Mouse (Mus musculus): ENCODE data around the gene Nudcd3. TPM values are rescaled to one million over a fixed set of nuclear protein-coding genes. Genes with fewer than 3 reads are reported as not detected.

Gene Nudcd3
- 38.8 and 40.4 TPM in 2 replicates for polyA plus RNA-seq (2012; rRNA removed)

GRCm38 (mm10) chr11:6200087-6200569, at the start of gene Nudcd3:
Gene Nudcd3, minus strand, starts transcription at chr11:6200415.

DNA sequence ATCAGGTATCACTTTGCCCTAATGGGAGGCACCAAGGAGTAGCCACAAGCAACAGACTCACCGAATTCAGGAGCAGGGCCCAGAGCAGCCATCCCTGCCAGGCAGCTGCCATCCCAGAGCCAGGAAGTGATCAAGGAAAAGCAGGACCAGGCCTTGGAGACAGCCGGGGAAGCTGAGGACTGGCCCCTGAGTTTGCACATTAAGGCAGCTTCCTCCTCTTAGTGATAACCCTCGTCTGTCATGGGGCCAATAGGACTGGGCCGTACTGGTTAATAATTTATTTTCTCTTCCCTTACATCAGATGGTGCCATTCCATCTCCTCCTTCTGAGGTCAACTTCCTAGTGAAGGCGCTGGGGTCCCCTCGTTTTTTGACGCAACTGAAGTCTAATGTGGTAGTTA, 29.8 kb upstream of the Nudcd3 start, which contains the start of gene Npc1l1:
TSS of gene Npc1l1 (minus strand) at position 132 of the 400 bp plus-strand sequence.

GRCm38 (mm10) chr11:6199410-6200086, 667 bp downstream of the Nudcd3 start, which contains the start of gene A730071L15Rik:
Gene A730071L15Rik, plus strand, starts transcription at chr11:6200029.

DNA sequence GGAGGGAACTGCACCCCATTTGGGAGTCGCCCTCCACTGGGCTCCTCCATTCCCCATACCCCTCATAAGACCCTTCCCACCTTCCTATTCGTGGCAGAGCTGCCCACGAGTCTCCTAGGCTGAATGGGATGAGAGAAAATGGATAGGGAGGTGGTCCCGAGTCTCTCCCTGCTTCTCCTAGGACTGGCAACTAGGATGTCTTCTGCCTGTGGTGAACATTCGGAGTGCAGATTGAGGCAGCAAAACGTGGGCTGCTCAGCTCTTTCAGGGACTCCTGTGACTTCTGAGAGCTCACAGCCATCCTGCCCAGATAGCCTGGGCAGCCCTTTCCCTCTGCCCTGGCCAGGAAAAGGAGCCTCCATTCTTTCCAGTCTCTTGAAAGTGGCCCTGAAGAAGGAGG, 134.0 kb downstream of the Nudcd3 start, which contains the start of gene Camk2b:
TSS of gene Camk2b (minus strand) at position 187 of the 400 bp plus-strand sequence.

Other genes with a start within 250 kb of the Nudcd3 start
- gene Ykt6, start 244.7 kb downstream of the Nudcd3 start, polyA plus RNA-seq (2012; rRNA removed): 67.8 and 75.0 TPM in 2 replicates
- gene Camk2b, start 134.1 kb downstream of the Nudcd3 start, polyA plus RNA-seq (2012; rRNA removed): 4.3 and 4.9 TPM in 2 replicates
- 0.09 TPM in 1 of 2 replicates, not detected in the other for gene A730071L15Rik, start 386 bp downstream of the Nudcd3 start, polyA plus RNA-seq (2012; rRNA removed)
- gene Npc1l1, start 29.7 kb upstream of the Nudcd3 start, polyA plus RNA-seq (2012; rRNA removed): 0.38 and 0.66 TPM in 2 replicates
- gene Ddx56, start 67.4 kb upstream of the Nudcd3 start, polyA plus RNA-seq (2012; rRNA removed): 32.2 and 37.2 TPM in 2 replicates
- gene Tmed4, start 74.5 kb upstream of the Nudcd3 start, polyA plus RNA-seq (2012; rRNA removed): 97.7 and 158 TPM in 2 replicates
- 116 and 128 TPM in 2 replicates for gene Ogdh, start 91.2 kb upstream of the Nudcd3 start, polyA plus RNA-seq (2012; rRNA removed)
- 47.7 and 61.9 TPM in 2 replicates for gene Zmiz2, start 188.7 kb upstream of the Nudcd3 start, polyA plus RNA-seq (2012; rRNA removed)
- 328 and 662 TPM in 2 replicates for gene Ppia, start 215.0 kb upstream of the Nudcd3 start, polyA plus RNA-seq (2012; rRNA removed)
- 76.3 and 94.5 TPM in 2 replicates for gene H2afv, start 244.0 kb upstream of the Nudcd3 start, polyA plus RNA-seq (2012; rRNA removed)

Data from ovary, adult 2 months (tissue).